Mouse (Mus musculus) stomach, postnatal 0 days (tissue): ENCODE results near the gene Spata2. TPM values are rescaled to one million over a fixed set of nuclear protein-coding genes. Genes with fewer than 3 reads are reported as not detected.

Experiments used
- ATAC-seq: fragments of 200-750 bp; cut with Nextera tagmentation; 2 replicates; pipeline ENCODE4 v1.8.0; 2017; ENCODE audit not compliant: low FRiP score, low TSS enrichment
- DNase-seq: peaks from one replicate; pipeline ENCODE4 v3.0.0-alpha.2; 2016; ENCODE audit warnings: low spot score
- H3K27ac ChIP-seq: fragments of 300-500 bp; sonication (generic); replicated peaks from 2 replicates; pipeline ENCODE4 v1.5.1; 2014; ENCODE audit warnings: mild to moderate bottlenecking, control low read depth
- H3K27me3 ChIP-seq: fragments of 300-500 bp; sonication (generic); 2 replicates; pipeline ENCODE4 v1.6.1; 2014; ENCODE audit warnings: low read length; ENCODE audit not compliant: control insufficient read depth, insufficient read depth
- H3K36me3 ChIP-seq: fragments of 300-500 bp; sonication (generic); 2 replicates; pipeline ENCODE4 v1.6.1; 2014; ENCODE audit warnings: low read length, mixed read lengths; ENCODE audit not compliant: control insufficient read depth, insufficient read depth
- H3K4me1 ChIP-seq: fragments of 300-500 bp; sonication (generic); replicated peaks from 2 replicates; pipeline ENCODE4 v1.6.1; 2014; ENCODE audit warnings: antibody characterized with exemption; ENCODE audit not compliant: control insufficient read depth, insufficient read depth
- H3K4me2 ChIP-seq: fragments of 300-500 bp; sonication (generic); replicated peaks from 2 replicates; pipeline ENCODE4 v1.6.1; 2014; ENCODE audit warnings: low read depth, mild to moderate bottlenecking, control low read depth, moderate library complexity
- H3K4me3 ChIP-seq: fragments of 300-500 bp; sonication (generic); 2 replicates; pipeline ENCODE4 v1.5.1; 2014; ENCODE audit warnings: low read depth, low read length, control low read depth
- H3K9ac ChIP-seq: fragments of 300-500 bp; sonication (generic); 2 replicates; pipeline ENCODE4 v1.6.1; 2014; ENCODE audit warnings: mild to moderate bottlenecking, low read length, control low read depth, mixed read lengths
- H3K9me3 ChIP-seq: fragments of 300-500 bp; sonication (generic); 2 replicates; pipeline ENCODE4 v1.6.1; 2016; ENCODE audit warnings: low read length; ENCODE audit not compliant: control insufficient read depth
- CTCF ChIP-seq: IDR thresholded peaks from 2 replicates; pipeline ENCODE4 v1.5.1; 2016; ENCODE audit warnings: antibody characterized with exemption, low read depth, mild to moderate bottlenecking, moderate library complexity
- EP300 ChIP-seq: optimal IDR thresholded peaks from 2 replicates; pipeline ENCODE3; 2016; ENCODE audit warnings: antibody characterized with exemption
- WGBS: fragments of 180-500 bp; shearing (Covaris S2); extraction: QIAGEN DNeasy Blood & Tissue Kit; methylation state at CpG from one replicate; pipeline ENCODE4 v1.1.7; 2014; 5-methylcytosine and 5-hydroxymethylcytosine counted together
- polyA plus RNA-seq: library from polyadenylated mRNA; unstranded; fragments of >200 nt; fragmentation: Nextera tagmentation; extraction: Ambion mirVana; gene quantifications from 2 replicates; pipeline ENCODE4 v1.2.1, GENCODE M21; 2015

Spata2 gene
- polyA plus RNA-seq, 1 experiment from 2014 or later = 9.4 TPM

GRCm38 (mm10) chr2:167497272-167497671 is 4.6 kb upstream of the Spata2 start:
- no peak for ATAC-seq
- H3K4me2 ChIP-seq = no peak overlapping the region
- H3K36me3 ChIP-seq = no peaks in the 10 kb centered on the region
- peak; percentile 63 for DNase-seq
- H3K4me3 ChIP-seq = no peak overlapping the region
- no peak overlapping the region for H3K9ac ChIP-seq
- no peaks in the 10 kb centered on the region for H3K27me3 ChIP-seq
- TF ChIP-seq EP300 = no peak
- peak; percentile 76 for TF ChIP-seq CTCF
- H3K4me1 ChIP-seq = no peaks in the 10 kb centered on the region; the same call in 1 of the 2 replicates
- 75% methylated on average over 5 of the region's 5 CpGs for WGBS
- no peaks in the 10 kb centered on the region for H3K9me3 ChIP-seq
- H3K27ac ChIP-seq = no peak overlapping the region

- Histone ChIP-seq H3K4me3 (no peak overlapping the region), H3K27ac (no peak overlapping the region), H3K4me2 (no peak overlapping the region), H3K36me3 (no peaks in the 10 kb centered on the region), H3K27me3 (no peaks in the 10 kb centered on the region), H3K9me3 (no peaks in the 10 kb centered on the region), H3K4me1 (peaks cover 2% of the 10 kb centered on the region; the same call in 1 of the 2 replicates), H3K9ac (no peak overlapping the region)
- 75% methylated on average over 7 of the region's 7 CpGs for WGBS
- DNase-seq (no peak), ATAC-seq (no peak)
- no peak for TF ChIP-seq CTCF
- no peak for TF ChIP-seq EP300
Measured at GRCm38 (mm10) chr2:167496437-167496836, 3.8 kb upstream of the Spata2 start.

DNA sequence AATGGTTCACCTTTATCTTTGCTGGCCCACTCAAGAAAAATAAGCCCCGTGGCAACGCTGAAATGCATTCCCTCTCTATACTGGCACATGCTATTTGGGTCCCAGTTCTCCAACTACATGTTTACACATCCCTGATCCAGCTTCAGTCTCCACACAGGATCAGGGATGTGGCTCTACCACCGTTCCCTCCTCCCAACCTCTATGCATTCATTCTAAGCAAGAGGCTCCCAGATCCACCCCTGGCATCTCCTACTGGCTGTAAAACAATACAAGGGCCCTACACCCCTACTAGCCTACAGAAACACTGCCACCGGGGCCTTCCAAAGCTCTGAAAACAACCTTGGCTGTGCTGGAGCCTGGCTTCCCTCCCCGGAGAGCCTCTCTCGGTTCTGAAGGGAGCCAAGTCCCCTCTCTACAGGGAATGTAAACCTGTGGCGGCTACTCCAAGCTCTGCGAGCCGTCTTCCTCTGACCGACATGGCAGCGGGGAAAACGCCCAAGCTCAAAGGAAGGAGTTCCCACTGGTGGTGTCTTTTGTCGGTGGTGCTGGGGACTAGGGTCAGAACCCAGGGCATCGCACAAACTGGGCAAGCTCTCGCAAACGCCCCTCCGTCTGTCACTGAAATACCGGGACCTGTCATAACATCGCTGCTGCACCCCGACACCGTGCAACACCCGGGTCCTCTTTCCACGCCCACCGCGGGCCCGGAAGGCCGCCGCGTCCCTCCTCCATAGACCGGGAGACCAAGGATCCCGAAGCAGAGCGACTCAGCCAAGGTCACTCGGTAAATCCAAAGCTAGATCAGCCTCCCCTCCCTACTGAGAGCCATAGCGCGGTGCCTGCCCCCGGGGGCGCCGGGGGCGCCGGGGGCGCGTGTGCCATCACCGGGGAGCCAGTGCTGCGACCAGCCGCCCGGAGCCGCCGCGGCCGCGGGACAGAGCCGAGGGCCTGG is 654 bp downstream of the Spata2 start, which contains the start of gene Rnf114:
Rnf114 (plus strand) TSS at position 889 of the 952 bp plus-strand sequence.
- TF ChIP-seq CTCF = no peak
- TF ChIP-seq EP300 = no peak
- no peaks in the 10 kb centered on the region for H3K36me3 ChIP-seq
- peak within 1 kb of the TSS; percentile 97 for H3K27ac ChIP-seq
- H3K4me3 ChIP-seq = peak within 1 kb of the TSS; percentile 100
- WGBS = 2% methylated on average over 51 of the region's 52 CpGs
- H3K9ac ChIP-seq = peak within 1 kb of the TSS; percentile 99
- DNase-seq (peak; percentile 70), ATAC-seq (peak; percentile 51)
- no peaks in the 10 kb centered on the region for H3K27me3 ChIP-seq
- peak within 1 kb of the TSS; percentile 79 for H3K4me2 ChIP-seq
- no peaks in the 10 kb centered on the region for H3K9me3 ChIP-seq
- H3K4me1 ChIP-seq = peaks cover 4% of the 10 kb centered on the region; the same call in 1 of the 2 replicates

- Histone ChIP-seq H3K4me3 (no peak overlapping the region), H3K36me3 (no peaks in the 10 kb centered on the region), H3K9ac (peak overlapping the region; percentile 1), H3K9me3 (no peaks in the 10 kb centered on the region), H3K4me2 (peak overlapping the region; percentile 79), H3K4me1 (peaks cover 4% of the 10 kb centered on the region; the same call in 1 of the 2 replicates), H3K27ac (no peak overlapping the region), H3K27me3 (no peaks in the 10 kb centered on the region)
- TF ChIP-seq EP300 (no peak), CTCF (no peak)
- no peak for ATAC-seq
- 70% methylated on average over 4 of the region's 4 CpGs for WGBS
- no peak for DNase-seq
Measured at GRCm38 (mm10) chr2:167490813-167491525, 1.7 kb downstream of the Spata2 start.

DNA sequence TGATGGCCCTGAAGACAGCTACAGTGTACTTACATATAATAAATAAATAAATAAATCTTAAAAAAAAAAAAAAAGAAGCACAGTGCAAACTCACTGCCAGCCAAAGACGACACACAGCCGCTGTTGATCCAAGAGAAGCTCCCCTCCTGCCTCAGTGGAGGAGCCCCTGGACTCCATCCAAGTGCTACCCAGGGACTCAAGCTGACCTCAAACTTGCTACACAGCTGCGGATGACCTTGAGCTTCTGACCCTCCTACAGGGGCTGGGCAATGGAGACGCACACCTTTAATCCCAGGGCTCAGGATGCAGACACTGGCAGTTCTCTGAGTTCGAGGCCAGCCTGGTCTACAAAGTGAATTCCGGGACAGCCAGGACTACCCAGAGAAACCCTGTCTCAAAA is 4.7 kb downstream of the Spata2 start:
- 82% methylated on average over 6 of the region's 6 CpGs for whole genome bisulfite sequencing

More for the DNA sequence above, 4.7 kb downstream of the Spata2 start:
- no peak overlapping the region for H3K4me2 ChIP-seq
- no peak overlapping the region for H3K27ac ChIP-seq
- TF ChIP-seq CTCF (no peak), EP300 (no peak)
- no peak for DNase-seq
- H3K36me3 ChIP-seq = peaks cover 12% of the 10 kb centered on the region
- 0 out of 2 replicates have a peak, but pooled peaks cover 4% of the 10 kb centered on the region for H3K4me1 ChIP-seq
- H3K4me3 ChIP-seq = no peak overlapping the region
- H3K9ac ChIP-seq = no peak overlapping the region
- H3K27me3 ChIP-seq = no peaks in the 10 kb centered on the region
- ATAC-seq = no peak
- no peaks in the 10 kb centered on the region for H3K9me3 ChIP-seq
